Mouse (Mus musculus) lung, postnatal 4 days (tissue): Measurements from ENCODE around the gene Fat1.
A peak's percentile ranks its signal among the peaks of the same experiment; 100 is the strongest.

Experiments used
- DNase-seq, 2 experiments: peaks; one replicate each; pipeline ENCODE4 v3.0.0; 2021

The Fat1 gene

GRCm38 (mm10) chr8:44934850-44935497 is at the start of gene Fat1:
TSS of gene Fat1 (plus strand) at chr8:44935447.
- DNase-seq, result peak; percentile 93 to 96

GRCm38 (mm10) chr8:44894626-44895025 is 40.6 kb upstream of the Fat1 start:
- DNase-seq, result no peak

GRCm38 (mm10) chr8:44899575-44899991 is 35.7 kb upstream of the Fat1 start:
- DNase-seq, result peak; percentile 4 to 45

- DNase-seq, result no peak
Measured at GRCm38 (mm10) chr8:44911126-44911903, 23.9 kb upstream of the Fat1 start.

- no peak for DNase-seq
Measured at GRCm38 (mm10) chr8:44919487-44920082, 15.7 kb upstream of the Fat1 start.

GRCm38 (mm10) chr8:44920379-44921032 is 14.7 kb upstream of the Fat1 start:
- DNase-seq, result no peak

- DNase-seq, result no peak
Measured at GRCm38 (mm10) chr8:44924995-44925394, 10.3 kb upstream of the Fat1 start.

GRCm38 (mm10) chr8:44930058-44930457 is 5.2 kb upstream of the Fat1 start:
- no peak for DNase-seq

- no peak for DNase-seq
Measured at GRCm38 (mm10) chr8:44932546-44933342, 2.5 kb upstream of the Fat1 start.

- DNase-seq, result no peak
Measured at GRCm38 (mm10) chr8:44933478-44933877, 1.8 kb upstream of the Fat1 start.

- DNase-seq, result no peak
Measured at GRCm38 (mm10) chr8:44934416-44934815, 831 bp upstream of the Fat1 start.

GRCm38 (mm10) chr8:44935741-44936140 is 494 bp downstream of the Fat1 start:
- DNase-seq, result peak; percentile 89 to 91

GRCm38 (mm10) chr8:44936481-44936961 is 1.3 kb downstream of the Fat1 start:
- DNase-seq, result no peak

GRCm38 (mm10) chr8:44937141-44937825 is 2.0 kb downstream of the Fat1 start:
- DNase-seq, result peak; percentile 62 to 72

- DNase-seq, result peak; percentile 94 to 97
Measured at GRCm38 (mm10) chr8:44937905-44938642, 2.8 kb downstream of the Fat1 start.

GRCm38 (mm10) chr8:44938643-44938979 is 3.4 kb downstream of the Fat1 start:
- DNase-seq, result no peak

- no peak for DNase-seq
Measured at GRCm38 (mm10) chr8:44945577-44945976, 10.3 kb downstream of the Fat1 start.

GRCm38 (mm10) chr8:44948597-44948996 is 13.3 kb downstream of the Fat1 start:
- no peak for DNase-seq

- DNase-seq, result no peak
Measured at GRCm38 (mm10) chr8:44960455-44960854, 25.2 kb downstream of the Fat1 start.

GRCm38 (mm10) chr8:44960906-44961305 is 25.7 kb downstream of the Fat1 start:
- DNase-seq, result no peak

GRCm38 (mm10) chr8:44961492-44961891 is 26.2 kb downstream of the Fat1 start:
- no peak for DNase-seq
